Comparison of ENCODE assay signal across 21 mouse cellular contexts in genomic region chr2:69941391-69942030, GRCm38 (mm10). TPM values are rescaled to one million over a fixed set of nuclear protein-coding genes. Genes with fewer than 3 reads are reported as not detected.
A peak's percentile ranks its signal among the peaks of the same experiment; 100 is the strongest.
DNase-seq lines count a peak whose midpoint lies in the region; ATAC-seq lines count a peak whose summit lies in the region.
"Had no signal": no experiment of that assay in that cellular context is flagged by ENCODE, and none has a peak within 500 bp of the region (broad histone marks: within the 10 kb centered on the region; RNA-seq: fewer than 3 reads in every experiment).

No protein-coding gene starts in this region.

- peak; percentile 7 to 13 for DNase-seq in cerebellum, postnatal 10 days
- no peak for DNase-seq in cerebellum, adult 18-20 months
- peak; percentile 90 for DNase-seq in 3T3-L1 (ENCODE audit: low read depth, low spot score)
- DNase-seq in brain, adult 2 months (ENCODE audit: low read depth, low spot score), result peak; percentile 47
- peak; percentile 28 for DNase-seq in embryonic facial prominence, embryonic 11.5 days (ENCODE audit: low spot score)
- no peak for DNase-seq in retina, embryonic 14.5 days (ENCODE audit: low spot score)
- DNase-seq in spleen, postnatal 36 days (ENCODE audit: low spot score in 2 of 2), result no peak
- no peak for DNase-seq in frontal cortex, postnatal 10 days (ENCODE audit: low spot score in 2 of 2)
- DNase-seq: adrenal gland, adult 2 months; cerebellum, adult 9-11 months; gastrocnemius, postnatal 10 days; kidney, adult 2 months; kidney, postnatal 14 days; lung, adult 2 months; thymus, postnatal 4 days had no signal

- H3K9ac ChIP-seq in embryonic facial prominence, embryonic 11.5 days (replicated peaks; ENCODE audit: low read length), result no peak overlapping the region
- H3K9ac ChIP-seq: embryonic facial prominence, embryonic 12.5 days had no signal

- no peak for ATAC-seq in embryonic facial prominence, embryonic 11.5 days (replicated peaks; ENCODE audit: insufficient number of reproducible peaks, low FRiP score, low TSS enrichment, low read depth)
- ATAC-seq: forebrain, embryonic 16.5 days; hindbrain, postnatal 0 days had no signal

- no peak overlapping the region for H3K4me3 ChIP-seq in embryonic facial prominence, embryonic 11.5 days (ENCODE audit: low read depth, low read length)
- H3K4me3 ChIP-seq: embryonic facial prominence, embryonic 12.5 days; hindbrain, embryonic 10.5 days; megakaryocyte, embryonic 14.5 days had no signal

- no peaks in the 10 kb centered on the region; the same call in none of the 2 replicates for H3K36me3 ChIP-seq in embryonic facial prominence, embryonic 11.5 days (replicated peaks; ENCODE audit: control insufficient read depth, insufficient read depth, low read depth, low read length)

- H3K4me1 ChIP-seq in embryonic facial prominence, embryonic 11.5 days (ENCODE audit: control insufficient read depth, insufficient read depth, low read length), result no peaks in the 10 kb centered on the region
- H3K4me1 ChIP-seq: embryonic facial prominence, embryonic 12.5 days; hindbrain, embryonic 10.5 days had no signal

- no peaks in the 10 kb centered on the region for H3K27me3 ChIP-seq in embryonic facial prominence, embryonic 11.5 days (ENCODE audit: control insufficient read depth, insufficient read depth, low read length)
- H3K27me3 ChIP-seq: embryonic facial prominence, embryonic 12.5 days; megakaryocyte, embryonic 14.5 days had no signal

- no peak overlapping the region for H3K4me2 ChIP-seq in embryonic facial prominence, embryonic 11.5 days (ENCODE audit: low read depth, low read length)
- H3K4me2 ChIP-seq: embryonic facial prominence, embryonic 12.5 days; liver, embryonic 11.5 days had no signal

- no peak overlapping the region for H3K27ac ChIP-seq in embryonic facial prominence, embryonic 11.5 days (replicated peaks; ENCODE audit: low read depth, low read length)
- H3K27ac ChIP-seq: embryonic facial prominence, embryonic 12.5 days; hindbrain, embryonic 10.5 days; hindbrain, postnatal 0 days had no signal

- 70% methylated on average over 4 of the region's 4 CpGs for WGBS in embryonic facial prominence, embryonic 11.5 days

- no peaks in the 10 kb centered on the region for H3K9me3 ChIP-seq in embryonic facial prominence, embryonic 11.5 days (replicated peaks; ENCODE audit: control insufficient read depth, low read length)
- H3K9me3 ChIP-seq: embryonic facial prominence, embryonic 12.5 days; hindbrain, embryonic 10.5 days; megakaryocyte, embryonic 14.5 days had no signal

RNA-seq across cellular contexts. Expression of gene Ubr3, which starts 44.5 kb away (rescaled TPM):
- polyA plus RNA-seq in embryonic facial prominence, embryonic 11.5 days (2014; fragmentation: Nextera tagmentation; extraction: Ambion mirVana), result 15.9 and 18.1 TPM in 2 replicates

RNA-seq across cellular contexts. Expression of gene Mettl5, which starts 56.1 kb away (rescaled TPM):
- polyA plus RNA-seq in embryonic facial prominence, embryonic 11.5 days (2014; fragmentation: Nextera tagmentation; extraction: Ambion mirVana), result 31.5 and 36.9 TPM in 2 replicates

Comparison
In these comparisons a context has a peak if more than half of its experiments do, and no peak if none do; other contexts are left out.
1. DNase-seq: peak in cerebellum, postnatal 10 days (2 of 2), 3T3-L1 (single experiment), brain, adult 2 months (single experiment) and embryonic facial prominence, embryonic 11.5 days (single experiment); none in cerebellum, adult 18-20 months (0 of 2), retina, embryonic 14.5 days (single experiment), spleen, postnatal 36 days (0 of 2) and frontal cortex, postnatal 10 days (0 of 2).